Mouse (Mus musculus) stomach, postnatal 0 days (tissue): Measurements from ENCODE around the gene Stbd1.

Experiments used
- CTCF ChIP-seq: IDR thresholded peaks from 2 replicates; pipeline ENCODE4 v1.5.1; 2016; ENCODE audit warnings: antibody characterized with exemption, low read depth, mild to moderate bottlenecking, moderate library complexity
- EP300 ChIP-seq: optimal IDR thresholded peaks from 2 replicates; pipeline ENCODE3; 2016; ENCODE audit warnings: antibody characterized with exemption

GRCm38 (mm10) chr5:92595026-92595425 lies 7.8 kb upstream of the Stbd1 start:
- TF ChIP-seq CTCF (no peak), EP300 (no peak)
